Mouse (Mus musculus): ENCODE measurements at regions not wholly inside any gene's neighbourhood (a gene's known extent, or its start where the extent isn't known, plus 50 kb on each side); places are given as distances from the start of the nearest gene placed in this dataset.
A peak's percentile ranks its signal among the peaks of the same experiment; 100 is the strongest.
"Not testable (repeated sequence)": the region's sequence is repeated elsewhere in the genome, so short reads cannot be mapped to it uniquely, and the experiment has no call there.

DNA sequence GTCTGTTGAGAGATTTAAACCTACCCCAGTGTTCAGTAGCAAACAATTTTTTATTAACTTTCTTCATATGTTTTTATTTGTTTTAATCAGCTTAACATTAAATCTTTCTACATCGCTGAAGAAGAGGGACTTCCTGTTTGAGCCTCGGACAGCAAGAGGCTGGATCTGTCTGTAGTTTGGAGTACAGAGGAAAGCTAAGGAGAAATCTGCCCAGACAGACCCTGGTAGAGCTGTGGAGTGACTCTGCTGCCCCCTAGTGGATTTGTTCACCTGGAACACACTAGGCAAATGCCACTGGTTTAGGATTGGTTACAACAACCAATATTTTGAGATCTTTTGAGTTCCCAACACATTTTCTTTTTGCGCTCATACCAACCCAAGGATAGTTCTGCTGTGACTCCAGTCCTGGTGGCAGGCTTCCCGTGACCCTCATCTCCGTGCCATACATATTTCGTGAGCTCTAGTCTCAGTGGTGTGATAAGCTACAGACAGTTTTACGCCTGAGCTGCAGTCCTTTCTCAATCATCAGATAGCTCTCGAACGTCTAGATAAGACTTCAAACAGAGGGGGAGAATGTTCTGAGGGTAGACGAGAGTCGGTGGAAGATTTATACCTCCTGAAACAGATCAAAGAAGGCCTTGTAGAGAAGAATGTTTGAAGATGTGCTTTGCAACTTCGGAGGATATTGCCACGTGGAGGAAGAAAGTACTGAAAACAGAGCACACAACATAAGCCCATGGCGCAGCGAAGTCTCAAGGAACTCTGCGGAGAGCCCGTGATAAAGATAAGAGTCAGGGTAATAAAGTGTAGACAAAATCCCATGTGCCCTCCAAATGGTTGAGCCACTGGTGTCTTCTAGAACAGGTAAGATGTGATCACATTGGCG is 119.0 kb upstream of the Nabp1 start:
- DNase-seq (ENCODE audit: low spot score in 2 of 2): peak; percentile 70 to 87

- no peak for DNase-seq (ENCODE audit: low spot score in 2 of 2)
Measured at GRCm38 (mm10) chr1:51594666-51595065, 116.4 kb upstream of the Nabp1 start.

- DNase-seq (ENCODE audit: low spot score in 2 of 2): no peak
Measured at GRCm38 (mm10) chr1:51593621-51594441, 115.6 kb upstream of the Nabp1 start.

DNA sequence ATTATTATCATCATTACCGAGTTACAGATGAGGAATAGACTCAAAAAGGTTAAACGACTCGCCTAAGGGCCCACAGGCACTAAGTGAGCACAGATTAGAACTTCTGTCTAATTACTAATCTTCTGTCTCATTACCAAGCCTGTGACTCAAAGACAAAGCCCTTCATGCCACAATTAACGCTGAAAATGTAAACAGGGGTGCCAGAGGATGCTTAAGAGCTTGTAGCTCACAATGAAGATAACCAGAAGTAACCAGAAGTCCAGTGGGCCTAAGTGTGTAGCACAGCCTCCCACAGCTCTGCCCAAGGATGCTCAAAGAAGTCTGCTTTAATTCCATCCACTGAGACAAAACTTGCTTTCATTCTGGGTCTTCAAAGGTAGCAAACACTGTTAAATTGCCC is 113.7 kb upstream of the Nabp1 start:
- no peak for DNase-seq (ENCODE audit: low spot score in 2 of 2)

DNA sequence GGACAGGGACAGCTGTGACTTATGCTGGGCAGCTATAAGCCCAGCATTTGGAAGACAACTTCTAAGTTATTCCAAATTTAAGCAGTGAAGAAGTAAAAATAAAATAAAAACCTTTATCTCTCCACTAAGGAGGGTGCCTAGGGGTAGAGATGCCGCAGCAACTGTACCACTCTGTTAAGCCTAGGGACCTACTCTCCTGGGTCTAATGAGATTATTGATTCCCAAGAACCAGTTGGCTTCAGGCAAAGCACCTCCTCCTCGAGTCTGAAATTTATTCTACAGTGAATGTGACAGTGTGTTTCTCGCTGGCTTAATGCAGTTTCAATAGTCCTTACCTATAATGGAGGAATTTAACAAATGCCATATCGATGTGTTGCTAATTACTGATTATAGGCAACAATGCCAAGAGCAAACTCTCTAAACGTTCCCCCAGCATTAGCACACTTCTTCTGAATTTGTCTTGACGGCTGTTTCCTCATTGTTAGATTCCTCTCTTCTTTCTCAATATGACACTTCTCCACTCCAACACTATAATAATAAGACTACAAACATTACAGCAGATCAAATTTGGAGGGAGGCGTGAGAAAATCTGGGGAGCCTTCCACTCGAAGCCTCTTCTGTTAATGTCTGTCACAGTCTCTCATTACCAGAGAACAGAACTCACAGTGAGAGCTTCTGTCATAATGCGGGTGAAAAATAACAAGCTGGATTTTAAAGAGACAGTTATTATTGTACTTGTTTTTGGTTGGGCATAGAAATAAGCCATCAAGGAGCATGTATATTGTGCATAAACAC is 112.6 kb upstream of the Nabp1 start:
- no peak for DNase-seq (ENCODE audit: low spot score in 2 of 2)

DNA sequence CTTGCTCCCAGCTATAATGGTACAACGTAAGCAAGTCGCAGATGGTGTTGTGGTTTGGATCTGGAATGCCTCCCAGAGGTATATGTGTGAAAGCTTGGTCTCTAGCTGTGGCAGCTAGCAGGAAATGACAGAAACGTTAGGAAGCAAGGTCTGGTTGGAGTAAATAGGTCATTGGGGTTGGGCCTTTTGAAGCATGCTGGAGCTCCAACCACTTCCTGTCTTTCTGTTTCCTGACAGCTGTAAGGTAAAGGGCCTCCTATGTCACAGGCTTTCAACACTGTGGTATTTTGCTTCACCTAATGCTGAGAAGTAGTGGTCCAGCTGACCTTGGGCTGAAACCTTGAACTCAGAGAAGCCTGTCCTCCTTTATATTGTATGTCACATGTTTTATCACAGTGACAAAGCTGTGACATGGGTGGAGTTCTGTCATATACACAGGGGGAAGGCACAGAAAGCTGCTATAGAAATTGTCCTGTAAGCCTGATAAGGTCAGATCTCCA is 106.8 kb upstream of the Nabp1 start:
- peak; percentile 21 to 58 for DNase-seq (ENCODE audit: low spot score in 2 of 2)

DNA sequence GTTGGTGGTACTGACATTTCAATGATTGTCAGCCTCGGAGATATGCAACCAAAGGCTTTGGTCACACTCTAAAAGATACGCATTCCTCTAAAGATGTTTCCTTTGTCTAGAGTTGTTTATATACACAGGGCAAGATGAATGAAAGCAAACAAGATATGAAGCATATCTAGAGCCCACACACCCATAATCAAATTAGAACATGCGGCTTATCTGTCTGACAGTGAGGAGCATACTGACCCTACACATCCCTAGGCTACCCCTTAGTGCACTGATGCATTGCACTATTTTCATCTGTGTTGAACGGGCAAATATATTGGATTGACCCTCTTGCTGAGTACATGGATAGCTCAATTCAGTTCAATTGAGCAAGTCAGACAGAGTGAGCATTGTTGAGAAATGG is 105.6 kb upstream of the Nabp1 start:
- no peak for DNase-seq (ENCODE audit: low spot score in 2 of 2)

GRCm38 (mm10) chr1:51580074-51580473 is 101.8 kb upstream of the Nabp1 start:
- DNase-seq (ENCODE audit: low spot score in 2 of 2): peak in 1 of 2 experiments; percentile 42

GRCm38 (mm10) chr1:51577701-51578100 is 99.5 kb upstream of the Nabp1 start:
- no peak for DNase-seq (ENCODE audit: low spot score in 2 of 2)

- DNase-seq (ENCODE audit: low spot score in 2 of 2): no peak
Measured at GRCm38 (mm10) chr1:51572314-51573078, 94.3 kb upstream of the Nabp1 start.

DNA sequence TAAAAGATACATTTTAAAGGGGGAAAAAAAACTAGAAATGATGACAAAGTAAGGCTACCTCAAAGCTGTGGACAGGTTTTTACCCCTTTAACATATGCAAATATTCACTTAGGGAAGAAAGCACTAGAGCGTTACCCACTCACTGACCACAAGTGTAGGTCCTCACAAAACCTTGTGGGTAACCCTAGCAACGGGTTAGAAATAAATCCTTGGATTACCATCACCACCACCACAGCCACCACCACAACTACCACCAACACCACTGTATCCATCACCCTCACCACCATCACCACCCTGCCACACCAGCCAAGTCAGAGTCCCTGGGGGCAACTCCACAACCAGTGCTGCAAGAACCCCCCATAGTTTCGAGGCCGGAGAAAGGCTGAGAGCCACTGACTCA is 91.4 kb upstream of the Nabp1 start:
- DNase-seq (ENCODE audit: low spot score in 2 of 2): no peak

DNA sequence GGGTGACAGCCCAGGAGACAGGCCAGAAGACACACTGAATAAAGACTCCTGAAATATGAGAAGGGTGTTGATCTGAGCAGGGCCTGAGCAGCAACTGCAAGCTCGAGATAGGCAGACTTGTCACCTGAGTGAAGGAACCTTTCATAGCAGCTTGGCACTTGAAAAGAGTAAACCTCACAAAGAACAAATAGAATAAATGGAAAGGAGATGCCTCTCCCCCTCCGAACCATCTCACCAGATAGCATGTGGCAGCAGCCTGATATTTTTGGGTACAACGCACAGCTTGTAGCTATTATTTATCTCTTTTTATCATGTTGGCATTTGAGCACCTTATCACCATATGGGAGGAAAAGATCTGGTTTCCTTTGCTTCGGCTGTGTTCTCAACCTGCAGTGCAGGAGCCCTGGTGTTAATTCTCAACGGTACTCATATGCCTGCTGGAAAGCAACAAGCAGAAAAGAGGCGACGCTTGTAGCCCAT is 88.0 kb upstream of the Nabp1 start:
- DNase-seq (ENCODE audit: low spot score in 2 of 2): no peak

- not testable (repeated sequence) for DNase-seq (ENCODE audit: low spot score in 2 of 2)
Measured at GRCm38 (mm10) chr1:51556616-51557015, 78.4 kb upstream of the Nabp1 start.

GRCm38 (mm10) chr1:51553738-51554137 is 75.5 kb upstream of the Nabp1 start:
- no peak for DNase-seq (ENCODE audit: low spot score in 2 of 2)

DNA sequence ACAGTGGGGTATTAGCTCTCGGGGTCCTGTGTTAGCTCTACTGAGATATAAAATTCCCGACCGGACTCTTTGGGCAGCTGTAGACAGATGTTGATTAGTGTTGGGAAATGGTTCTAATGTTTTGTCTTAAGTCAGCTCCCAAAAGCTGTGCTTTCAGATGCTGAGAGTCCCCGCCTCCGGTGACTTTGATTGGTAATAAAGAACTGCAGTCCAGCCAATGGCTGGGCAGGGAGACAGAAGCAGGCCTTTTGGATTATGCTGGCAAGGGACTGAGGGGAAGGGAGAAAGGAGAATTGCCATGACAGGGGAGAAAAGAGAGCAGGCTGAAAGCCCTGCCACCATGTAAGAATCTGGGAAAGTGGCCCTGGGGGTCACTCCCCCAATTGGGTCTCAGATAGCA is 73.4 kb upstream of the Nabp1 start:
- no peak for DNase-seq (ENCODE audit: low spot score in 2 of 2)

- no peak for DNase-seq (ENCODE audit: low spot score in 2 of 2)
Measured at GRCm38 (mm10) chr1:51542801-51543200, 64.6 kb upstream of the Nabp1 start.

DNA sequence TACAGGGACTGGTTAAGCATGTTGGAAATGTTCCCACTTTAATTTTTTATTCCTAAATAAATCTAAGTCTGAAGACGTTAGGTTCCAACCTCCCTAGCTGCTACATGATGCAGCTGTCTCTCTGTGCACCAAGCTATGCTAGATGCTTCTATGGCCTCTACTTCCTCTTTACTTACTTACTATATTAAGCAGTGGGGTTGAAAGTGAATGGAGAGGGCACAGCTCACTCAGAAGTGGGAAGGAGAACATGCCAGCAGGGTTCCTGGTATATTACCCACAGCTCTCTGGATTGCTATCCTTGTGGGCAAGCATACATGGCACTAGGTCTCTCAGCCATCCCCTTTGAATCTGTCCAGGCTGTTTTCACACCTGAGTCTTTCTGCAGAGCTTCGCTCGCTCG is 61.4 kb upstream of the Nabp1 start:
- no peak for DNase-seq (ENCODE audit: low spot score in 2 of 2)

DNA sequence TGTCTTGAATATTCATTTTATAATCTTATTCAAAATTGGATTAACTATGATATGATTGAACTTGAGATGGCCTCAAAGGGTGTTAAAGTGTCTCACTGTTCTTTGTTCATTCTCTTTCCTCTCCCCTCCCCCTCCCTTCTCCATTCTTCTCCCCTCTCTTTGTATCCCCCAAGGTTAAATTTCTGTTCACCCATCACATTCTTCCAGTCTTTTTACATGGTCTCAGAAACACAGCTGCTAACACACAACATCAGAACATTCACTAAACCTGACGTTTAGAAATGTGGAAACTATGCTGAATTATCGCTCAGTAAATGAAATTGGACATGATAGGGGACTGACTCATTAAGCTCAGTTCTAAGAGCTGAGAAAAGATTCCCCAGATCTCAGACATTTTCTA is 60.6 kb upstream of the Nabp1 start:
- no peak for DNase-seq (ENCODE audit: low spot score in 2 of 2)

DNA sequence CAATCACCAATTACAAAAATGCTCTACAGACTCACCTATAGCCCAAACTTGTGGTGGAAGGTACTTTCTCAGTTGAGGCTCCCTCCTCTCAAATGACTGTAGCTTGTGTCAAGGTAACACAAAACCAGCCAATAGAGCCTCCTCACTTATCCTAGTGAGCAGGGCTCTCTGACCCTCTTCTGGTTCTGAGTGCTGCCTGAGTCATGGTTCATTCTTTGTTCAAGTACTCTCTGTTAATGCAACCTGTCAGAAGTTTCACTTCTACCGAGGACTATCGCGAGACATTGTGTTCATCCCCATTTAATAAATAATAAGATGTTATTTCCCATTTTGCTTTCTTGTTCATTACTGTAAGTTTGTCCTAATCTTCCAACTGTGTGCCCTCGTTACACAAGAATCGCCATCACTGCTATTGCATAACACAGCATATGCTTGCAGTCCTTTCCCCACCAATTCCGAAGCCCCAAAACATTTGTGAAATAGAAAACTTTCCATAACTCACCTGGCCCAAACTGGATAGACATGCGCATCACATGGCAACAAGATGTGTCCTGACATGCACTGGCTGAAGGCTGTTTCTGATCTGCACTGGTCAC is 59.6 kb upstream of the Nabp1 start:
- DNase-seq (ENCODE audit: low spot score in 2 of 2): no peak

DNA sequence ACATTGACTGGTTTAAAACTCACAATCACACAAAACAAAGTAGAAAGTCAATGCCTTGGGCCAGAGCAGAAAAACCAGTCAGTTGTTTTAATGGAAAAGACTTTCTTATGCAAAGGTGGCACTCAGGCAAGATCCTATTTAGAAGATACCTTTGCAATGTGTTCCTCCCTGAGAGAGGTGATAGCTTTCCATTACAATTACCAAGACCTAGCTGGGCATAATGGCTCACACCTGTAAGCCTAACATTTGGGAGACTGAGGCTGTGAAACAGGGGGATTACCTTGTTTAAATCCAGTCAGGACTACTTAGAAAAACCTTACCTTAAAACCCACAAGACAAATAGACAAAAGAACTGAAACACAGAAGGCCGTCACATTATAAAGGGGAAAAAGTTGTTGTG is 57.9 kb upstream of the Nabp1 start:
- DNase-seq (ENCODE audit: low spot score in 2 of 2): no peak

DNA sequence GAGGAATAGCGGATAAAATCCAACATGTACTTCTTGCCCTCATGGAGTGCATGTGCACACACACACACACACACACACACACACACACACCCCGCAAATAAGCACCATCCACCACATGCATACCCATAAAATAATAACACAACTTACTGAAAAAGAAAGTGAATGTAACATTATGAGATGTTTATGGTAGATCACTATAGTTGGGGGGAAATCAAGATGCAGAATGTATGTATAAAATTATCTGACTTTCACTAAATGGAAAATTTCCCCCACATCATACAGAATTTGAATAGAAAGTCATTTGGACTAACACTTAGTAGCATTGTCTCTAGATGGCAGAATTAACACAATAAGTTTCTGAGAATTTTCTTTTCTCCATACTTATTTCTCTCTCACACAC is 57.2 kb upstream of the Nabp1 start:
- DNase-seq (ENCODE audit: low spot score in 2 of 2): no peak

Measured in spleen, postnatal 4 days (tissue).